Mouse (Mus musculus) layer of hippocampus, adult 18-20 months (tissue): ENCODE measurements around the gene Hoxa10. TPM values are rescaled to one million over a fixed set of nuclear protein-coding genes. Genes with fewer than 3 reads are reported as not detected.

Experiments used
- DNase-seq, 2 experiments: peaks; one replicate each; pipeline ENCODE4 v3.0.0; 2022; ENCODE audit warnings: low spot score in 2 of 2
- long read RNA-seq: library from polyadenylated mRNA; stranded (forward); transcript quantifications from one replicate; pipeline ENCODE4 v2.0.0, GENCODE M21; 2021
- total RNA-seq, 2 experiments: library from RNA; stranded (reverse); gene quantifications; 2 replicates each; pipeline ENCODE4 v1.2.3; 2021

Hoxa10 gene
- total RNA-seq = not detected
- long read RNA-seq = 0 reads

DNA sequence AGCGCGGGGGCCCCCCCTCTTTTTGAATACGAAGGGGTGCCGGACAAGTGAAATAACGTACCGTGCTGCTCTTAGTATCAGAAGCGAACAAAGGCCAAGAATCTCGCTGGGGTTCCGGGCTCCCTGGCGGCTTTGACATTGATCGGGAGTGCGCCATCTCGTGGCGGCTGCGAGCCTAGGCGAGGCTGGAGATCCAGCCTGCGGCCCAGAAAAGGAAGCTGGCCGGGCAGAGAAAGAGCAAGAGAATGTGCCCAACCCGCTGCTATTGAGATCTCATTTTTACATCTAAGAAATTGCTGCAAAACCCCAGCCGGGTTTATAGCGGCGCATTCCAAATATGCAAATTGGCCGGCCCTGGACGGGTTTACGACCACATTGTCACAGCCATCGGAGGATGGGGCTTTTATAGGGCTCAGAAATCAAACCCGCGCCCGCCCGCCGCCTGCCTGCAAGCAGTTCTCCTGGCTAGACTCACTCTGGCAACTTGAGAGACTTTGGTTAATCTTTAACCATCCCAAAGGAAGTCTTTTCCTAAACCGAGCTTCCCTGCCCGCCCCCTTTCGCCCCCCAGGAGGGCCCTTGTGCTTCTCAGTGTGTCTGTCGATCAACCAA lies at the start of gene Hoxa10:
Gene Hoxa10 (minus strand): TSS at position 466 of the 612 bp plus-strand sequence.
- DNase-seq = peak in 1 of 2 experiments; percentile 50

GRCm38 (mm10) chr6:52290186-52290585 lies 49.5 kb upstream of the Hoxa10 start:
- no peak for DNase-seq

GRCm38 (mm10) chr6:52283896-52284295 lies 43.2 kb upstream of the Hoxa10 start:
- DNase-seq = no peak

DNA sequence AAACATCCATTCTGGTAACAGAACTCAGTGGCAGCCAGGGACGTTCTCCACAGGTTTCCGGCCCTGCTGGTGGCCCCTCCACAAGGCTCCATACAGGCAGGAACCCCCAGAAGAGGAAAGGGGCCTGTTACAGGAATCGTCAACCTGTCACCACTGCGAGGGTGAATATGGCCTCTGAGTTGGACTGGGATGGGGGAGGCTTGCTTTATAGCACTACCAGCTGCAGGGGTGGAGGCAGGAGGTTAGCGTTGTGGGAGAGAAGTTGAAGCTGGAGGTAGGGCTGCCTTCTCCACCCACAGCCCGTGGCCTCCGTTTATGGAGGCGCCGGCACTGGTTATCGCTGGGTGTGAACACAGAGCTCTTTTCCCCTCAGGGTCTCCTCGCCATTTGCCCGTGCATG lies 40.4 kb upstream of the Hoxa10 start:
- no peak for DNase-seq

GRCm38 (mm10) chr6:52276920-52277319 lies 36.3 kb upstream of the Hoxa10 start:
- DNase-seq = no peak

DNA sequence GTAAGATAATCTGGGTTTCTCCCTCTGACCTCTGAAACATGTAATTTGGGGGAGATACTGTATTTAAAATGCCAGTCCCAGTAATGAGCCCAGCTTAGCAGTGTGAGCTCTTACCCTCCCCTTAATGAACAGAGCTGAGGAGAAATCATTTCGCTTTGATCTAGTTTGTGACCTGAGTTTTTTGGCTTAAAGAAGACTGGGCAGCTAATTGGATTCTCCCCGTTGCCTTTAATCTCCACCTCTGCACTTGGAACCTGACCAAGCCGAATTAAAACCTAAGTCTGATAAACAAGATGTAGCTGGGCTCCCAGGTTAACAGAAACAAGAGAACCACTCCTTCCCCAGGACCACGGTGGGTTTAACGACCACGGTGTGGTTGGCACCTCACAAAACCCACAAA lies 35.7 kb upstream of the Hoxa10 start:
- no peak for DNase-seq

- DNase-seq = no peak
Measured at GRCm38 (mm10) chr6:52275563-52276280, 35.1 kb upstream of the Hoxa10 start.

GRCm38 (mm10) chr6:52274576-52274975 lies 33.9 kb upstream of the Hoxa10 start:
- no peak for DNase-seq

DNA sequence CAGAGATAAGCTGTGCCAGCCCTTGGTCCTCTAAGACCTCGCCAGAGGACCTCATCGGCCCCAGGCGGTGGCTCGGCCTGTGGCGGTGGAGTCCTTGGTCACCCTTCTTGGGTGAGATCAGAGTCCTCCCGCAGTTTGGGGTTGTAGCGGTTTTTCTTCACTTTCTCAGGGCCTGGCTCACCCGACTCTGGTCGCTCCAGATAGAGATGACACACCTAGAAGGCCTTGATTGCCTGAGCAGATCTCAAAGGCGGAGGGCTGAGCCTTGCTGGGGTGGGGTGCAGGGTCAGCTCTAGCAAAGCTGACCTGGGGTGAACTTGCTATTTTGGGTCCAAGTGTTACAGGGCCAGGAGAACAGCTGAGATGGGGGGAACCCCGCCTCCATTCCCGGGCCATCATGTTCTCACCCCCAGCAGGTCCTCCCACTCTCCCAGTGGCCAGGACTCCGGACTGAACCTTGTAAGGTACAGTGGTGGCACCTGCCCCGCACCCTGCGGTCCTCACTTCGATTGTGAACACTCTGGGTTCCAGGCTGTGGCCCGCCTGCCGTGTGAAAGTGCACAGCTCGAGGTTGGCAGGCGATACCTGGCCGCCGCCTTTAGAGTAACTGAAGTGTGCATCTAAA lies 33.1 kb upstream of the Hoxa10 start:
- no peak for DNase-seq

DNA sequence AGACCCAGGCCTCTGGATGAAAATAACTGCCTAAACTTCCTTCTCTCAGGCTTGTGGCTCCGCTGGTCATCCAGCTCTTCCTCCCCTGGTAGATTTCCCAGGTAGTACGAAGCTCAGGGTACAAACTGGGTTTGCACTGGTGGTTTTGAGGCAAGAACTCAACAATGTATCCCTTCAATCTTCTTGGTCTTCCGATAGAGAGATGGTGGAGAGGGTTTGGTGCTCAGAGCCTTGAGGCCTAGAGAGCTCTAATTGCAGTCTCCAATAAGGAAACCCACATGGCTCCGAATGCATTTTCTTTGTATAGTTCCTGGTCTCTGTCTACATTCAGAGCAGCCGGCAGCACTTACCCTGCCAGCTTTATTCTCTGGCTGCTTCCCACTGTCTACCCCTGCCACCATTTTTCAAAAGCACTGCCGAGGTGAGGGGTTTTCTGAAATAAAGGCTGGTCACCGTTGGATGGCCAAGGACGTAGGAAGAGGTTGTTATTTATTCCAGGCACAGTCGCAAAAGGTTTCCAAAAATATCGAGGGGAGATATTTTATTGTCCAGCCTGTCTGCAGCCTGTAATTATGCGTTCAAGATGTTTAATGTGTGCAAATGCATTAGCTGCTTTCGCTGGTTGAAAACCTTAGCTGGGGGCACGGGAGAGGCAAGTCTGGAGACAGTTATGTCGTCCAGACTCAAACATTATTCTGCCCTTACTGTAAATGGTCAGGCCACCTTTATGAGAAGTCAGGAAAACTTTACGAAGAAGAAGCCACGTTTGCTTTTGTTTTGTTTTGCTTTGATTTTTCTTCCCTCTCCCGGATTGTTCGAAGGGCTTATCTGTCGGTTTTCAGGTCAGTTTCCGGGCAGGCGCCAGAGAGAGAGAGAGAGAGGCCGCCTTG lies 32.4 kb upstream of the Hoxa10 start:
- no peak for DNase-seq

DNA sequence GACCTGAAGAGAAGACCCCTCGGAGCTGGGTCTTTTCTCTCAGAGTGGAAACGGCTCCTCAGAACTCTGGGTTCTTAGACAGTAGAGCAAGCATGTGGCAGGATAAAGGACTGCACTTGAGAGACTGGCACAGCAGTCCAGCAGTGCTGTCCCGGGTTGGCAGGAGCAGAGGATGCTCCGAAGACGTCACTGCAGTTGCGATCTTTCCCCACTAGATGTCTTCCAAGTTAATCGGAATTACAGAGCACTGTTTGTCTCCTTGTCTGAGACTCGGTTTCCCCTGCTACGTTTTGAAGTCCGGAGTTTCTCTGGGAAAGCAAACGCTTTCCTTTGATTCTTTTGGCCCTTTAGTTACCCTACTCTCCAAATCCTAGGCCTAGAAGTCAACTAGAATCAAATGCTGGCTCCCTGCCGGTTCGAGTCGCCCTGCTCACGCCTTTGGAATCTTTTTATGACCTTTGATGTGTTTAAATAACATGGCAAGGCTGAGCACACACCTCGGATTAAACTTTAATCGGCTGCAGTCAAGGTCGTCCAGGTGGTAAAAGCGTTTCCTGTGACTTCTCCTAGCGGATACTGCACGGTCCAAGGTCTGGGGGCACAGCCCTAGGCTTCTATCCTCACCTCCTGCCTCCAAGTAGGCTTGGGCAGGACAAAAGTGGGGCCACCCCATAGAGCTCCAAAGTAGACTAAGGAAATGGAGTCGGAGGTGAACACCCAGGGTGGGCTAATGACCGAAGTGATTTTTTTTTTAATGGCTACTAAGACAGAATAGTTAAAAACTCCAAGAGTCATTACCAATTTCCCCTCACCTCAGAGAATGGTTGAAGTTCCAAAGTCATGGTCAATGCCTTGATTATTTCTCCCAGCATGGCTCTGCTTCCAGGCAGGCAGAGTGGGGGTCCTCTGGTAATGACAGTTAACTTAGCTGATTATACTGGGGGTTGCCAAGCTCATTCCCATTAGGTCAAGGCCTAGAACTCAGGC lies 30.1 kb upstream of the Hoxa10 start:
- DNase-seq = peak in 1 of 2 experiments; percentile 70

DNA sequence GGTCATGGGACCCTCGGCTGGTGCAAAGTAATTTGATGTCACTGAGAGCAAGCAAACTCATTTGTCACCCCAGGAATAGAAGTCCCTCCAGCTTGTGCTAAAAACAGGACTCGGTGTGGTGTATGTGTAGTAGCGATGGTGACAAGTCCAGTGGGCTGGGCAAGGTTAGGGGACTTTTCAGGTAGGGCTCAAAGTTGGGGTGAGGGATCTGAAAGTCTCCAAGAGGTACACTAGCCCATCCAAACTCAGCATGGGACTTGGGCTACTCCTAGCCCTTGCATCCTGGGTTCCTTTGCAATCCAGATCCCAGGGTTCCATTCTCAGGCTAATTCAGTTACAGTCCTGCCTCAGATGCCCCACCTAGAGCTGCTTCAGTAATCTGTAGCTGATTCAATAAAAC lies 28.1 kb upstream of the Hoxa10 start:
- DNase-seq = no peak

DNA sequence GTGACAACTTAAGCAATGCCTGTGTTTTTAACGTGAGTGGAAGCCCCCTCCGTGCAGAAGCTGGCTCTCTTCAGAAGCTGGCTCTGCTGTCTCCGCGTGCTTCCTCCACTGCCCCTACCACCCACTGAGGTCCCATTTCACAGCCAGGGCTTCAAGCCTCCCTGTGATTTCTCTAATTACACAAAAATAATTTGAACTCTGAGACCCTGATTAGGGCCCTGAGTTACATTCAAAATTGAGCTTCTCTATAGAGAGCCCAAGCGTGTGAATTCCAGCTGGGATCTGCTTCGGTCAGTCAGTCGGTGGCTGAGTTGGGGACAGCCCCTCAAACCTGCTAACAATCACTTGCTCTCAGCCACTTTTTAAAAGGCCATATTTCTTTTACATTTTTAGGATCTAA lies 27.7 kb upstream of the Hoxa10 start:
- DNase-seq = no peak

DNA sequence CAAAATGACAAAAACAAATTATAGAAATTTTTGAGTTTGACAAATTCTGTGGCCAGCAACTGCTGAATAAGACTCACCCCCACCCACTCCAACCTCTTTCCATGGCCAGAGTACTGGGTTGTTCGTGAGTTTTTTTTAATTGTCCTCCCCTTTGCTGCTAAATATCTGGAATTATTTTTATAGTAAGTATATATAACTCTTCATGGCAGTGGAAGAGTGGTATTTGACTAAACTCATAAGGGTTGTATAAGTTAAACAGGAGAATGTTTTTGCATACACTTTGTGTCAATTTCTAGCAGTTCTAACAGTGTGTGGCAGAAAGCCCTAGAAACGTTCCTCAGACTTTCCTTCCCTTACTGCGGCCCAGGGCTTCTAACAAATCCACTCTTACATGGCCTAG lies 27.0 kb upstream of the Hoxa10 start:
- no peak for DNase-seq

DNA sequence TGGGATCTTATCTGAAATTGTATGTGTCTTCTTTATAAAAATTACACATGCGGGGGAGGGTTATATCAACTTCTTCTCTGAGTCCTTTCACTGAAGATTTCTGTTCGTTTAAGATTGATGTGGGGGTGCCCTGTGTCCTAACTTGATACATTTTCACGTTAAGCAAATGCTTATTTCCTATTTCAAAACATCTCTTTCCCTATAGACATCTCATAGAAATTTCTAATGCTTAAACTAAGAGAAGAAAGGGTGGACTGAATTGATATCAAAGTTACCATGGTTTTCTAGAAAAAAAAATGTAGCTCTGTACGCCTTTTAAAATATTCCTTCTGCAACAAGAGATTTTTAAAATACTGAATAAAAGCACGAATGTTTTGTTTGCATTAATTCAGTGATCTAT lies 26.6 kb upstream of the Hoxa10 start:
- no peak for DNase-seq

- DNase-seq = no peak
Measured at GRCm38 (mm10) chr6:52266666-52266985, 26.0 kb upstream of the Hoxa10 start.

DNA sequence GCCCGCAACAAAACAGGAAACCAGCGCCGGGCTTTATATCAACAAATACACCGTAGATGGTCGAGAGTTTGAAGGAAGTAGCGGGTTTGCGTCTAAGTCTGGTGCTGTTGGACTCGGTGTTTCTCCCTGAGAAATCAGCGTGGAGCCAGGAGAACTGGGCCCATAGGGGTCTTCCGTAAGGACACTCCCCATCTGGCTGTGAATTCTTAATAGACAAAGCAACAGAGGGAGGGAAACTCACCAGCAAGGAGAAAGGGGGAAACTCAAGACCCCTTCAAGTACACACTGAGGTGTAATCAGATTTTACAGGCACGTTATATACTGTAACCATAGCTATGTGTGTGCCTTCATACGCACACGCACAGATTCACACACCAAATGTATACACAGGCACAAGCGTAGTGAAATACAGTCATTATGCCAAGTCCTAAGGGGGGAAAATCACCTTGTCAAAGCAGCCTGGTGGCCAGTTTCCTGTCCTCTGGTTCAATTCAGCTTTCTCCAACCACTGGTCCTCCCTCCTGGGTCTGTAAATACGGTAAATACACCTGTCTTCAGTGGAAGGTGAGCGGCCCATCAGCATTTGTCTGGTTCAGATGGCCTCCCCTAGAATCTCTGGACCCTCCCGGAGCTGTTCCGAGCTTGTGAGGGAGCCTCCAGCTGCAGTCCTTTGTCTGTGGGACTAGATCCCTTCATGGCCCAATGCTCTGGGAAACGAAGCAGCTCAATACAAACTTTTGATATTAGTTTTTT lies 25.4 kb upstream of the Hoxa10 start:
- no peak for DNase-seq

GRCm38 (mm10) chr6:52265306-52265912 lies 24.8 kb upstream of the Hoxa10 start:
- DNase-seq = no peak

DNA sequence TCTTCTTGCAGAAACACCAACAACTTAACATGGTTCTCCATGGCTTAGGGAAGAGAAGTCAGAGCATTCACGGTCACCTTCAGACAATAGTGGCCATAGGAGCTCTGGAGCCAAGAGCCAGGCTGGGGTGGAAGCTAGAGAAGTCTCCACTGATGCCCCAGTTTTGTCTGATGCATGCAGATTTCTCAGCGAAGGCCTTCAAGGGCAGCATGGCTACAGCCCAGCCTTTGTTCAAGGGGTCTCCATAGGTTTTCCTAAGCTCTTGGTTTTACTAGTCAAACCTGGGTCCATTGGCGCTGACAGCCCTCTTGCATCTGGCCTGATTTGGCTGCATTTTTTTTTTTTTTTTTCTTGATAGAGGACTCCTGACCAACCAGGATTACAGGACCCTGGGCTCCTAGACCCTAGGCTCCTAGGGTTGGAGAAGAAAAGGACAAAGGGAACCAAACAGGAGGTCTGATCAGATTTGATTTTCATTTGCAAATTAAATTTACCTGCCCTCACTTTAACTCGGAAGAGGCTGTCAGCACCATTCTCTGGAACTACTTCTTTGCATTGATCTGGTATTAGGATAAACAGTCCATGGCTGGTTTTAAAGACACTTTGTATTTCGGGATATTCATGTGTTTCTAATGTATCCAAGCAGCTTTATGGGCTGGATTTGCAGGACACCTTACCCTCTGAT lies 23.6 kb upstream of the Hoxa10 start:
- no peak for DNase-seq
